Mouse (Mus musculus) G1E (cell line): ENCODE data around the gene Slc9a3r1.

ENCODE experiments used
- CTCF ChIP-seq: IDR thresholded peaks from 2 replicates; pipeline ENCODE4 v1.5.1; 2012; ENCODE audit warnings: low read depth, low read length, inconsistent platforms, mixed read lengths
- GATA1 ChIP-seq: IDR thresholded peaks from 2 replicates; pipeline ENCODE4 v1.6.1; 2012; ENCODE audit warnings: borderline replicate concordance, low read length, inconsistent platforms, mixed read lengths
- GATA2 ChIP-seq: IDR thresholded peaks from 2 replicates; pipeline ENCODE4 v1.6.1; 2012; ENCODE audit warnings: low read depth, low read length, inconsistent platforms, borderline replicate concordance
- POLR2AphosphoS5 ChIP-seq: IDR thresholded peaks from 2 replicates; pipeline ENCODE4 v1.6.1; 2012; ENCODE audit warnings: low read depth, low read length, inconsistent platforms; ENCODE audit not compliant: insufficient replicate concordance
- TAL1 ChIP-seq: conservative IDR thresholded peaks from 2 replicates; pipeline ENCODE4 v1.6.1; 2012; ENCODE audit warnings: low read depth, low read length, inconsistent platforms, mixed read lengths

DNA sequence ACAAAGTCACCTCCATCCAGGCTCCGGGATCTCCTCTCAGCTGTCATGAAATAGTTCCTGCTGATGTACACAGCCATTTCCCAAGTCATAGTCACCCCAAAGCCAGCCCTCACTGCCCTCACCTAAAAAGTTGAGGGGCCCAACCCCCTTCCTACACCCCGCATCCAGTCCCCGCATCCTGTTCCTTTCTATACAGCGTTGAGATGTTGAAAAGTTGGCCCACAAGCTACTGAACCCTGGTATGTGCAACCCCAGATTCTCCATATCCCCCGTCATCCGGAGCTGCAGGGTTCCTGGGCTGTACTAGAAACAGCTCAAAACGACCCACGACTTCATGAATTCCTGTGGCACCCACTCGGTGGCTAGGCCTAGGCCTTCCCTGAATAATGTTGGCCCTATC lies 10.1 kb upstream of the Slc9a3r1 start:
- no peak for TF ChIP-seq CTCF
- TF ChIP-seq GATA2: no peak
- no peak for TF ChIP-seq GATA1
- TF ChIP-seq TAL1: no peak
- TF ChIP-seq POLR2AphosphoS5: no peak
